Mouse (Mus musculus): Measurements from ENCODE around the gene Ifi27l2b. TPM values are rescaled to one million over a fixed set of nuclear protein-coding genes. Genes with fewer than 3 reads are reported as not detected.

Gene Ifi27l2b
- polyA plus RNA-seq, 1 experiment: not detected

DNA sequence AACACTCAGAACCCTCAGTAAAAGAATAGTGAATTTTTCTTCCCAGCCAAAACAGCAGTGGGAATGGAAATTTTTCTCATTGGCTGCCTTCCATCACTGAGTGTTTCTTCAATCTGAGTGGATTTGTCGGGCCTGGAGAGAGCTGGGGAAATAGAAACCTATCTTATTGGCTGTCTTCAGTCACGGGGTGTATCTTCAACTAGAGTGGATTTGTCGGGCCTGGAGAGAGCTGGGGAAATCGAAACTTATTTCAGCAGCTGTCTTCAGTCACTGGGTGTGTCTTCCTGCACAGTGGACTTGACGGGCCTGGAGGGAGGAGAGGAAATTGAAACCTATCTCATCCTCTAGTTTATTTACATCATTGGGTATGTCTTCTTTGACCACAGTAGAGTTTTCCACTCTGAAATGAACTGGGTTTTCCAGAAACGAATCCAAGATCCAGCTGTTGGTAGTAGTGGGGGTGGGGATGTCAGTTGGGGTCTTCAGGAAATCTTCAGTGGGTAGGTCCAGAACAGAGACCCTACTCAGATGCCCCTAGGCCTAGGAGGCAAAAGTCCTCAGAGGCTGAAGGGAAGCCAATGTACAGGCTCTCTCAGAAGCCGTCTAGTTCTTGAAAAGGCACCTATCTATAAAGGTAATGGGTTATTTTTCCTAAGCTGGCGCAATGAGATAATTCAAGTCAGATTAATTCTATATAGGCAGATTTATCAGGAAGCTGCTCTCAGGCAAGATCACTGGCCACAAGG is 22.9 kb downstream of the Ifi27l2b start, which contains the start of gene Ifi27:
Ifi27 (plus strand) TSS at position 226 of the 746 bp plus-strand sequence.
- peak within 1 kb of the TSS; percentile 42 for H3K4me3 ChIP-seq (replicated peaks; ENCODE audit: insufficient read depth, low read depth, low read length)
- DNase-seq: peak in 1 of 2 experiments; percentile 38
- no peaks in the 10 kb centered on the region for H3K27me3 ChIP-seq (ENCODE audit: control insufficient read depth, insufficient read depth, low read length)
- no peak within 1 kb of the TSS for H3K27ac ChIP-seq (ENCODE audit: insufficient read depth, low read length)
- no peaks in the 10 kb centered on the region for H3K4me1 ChIP-seq (ENCODE audit: control insufficient read depth, insufficient read depth, low read length)
- no peak for TF ChIP-seq POLR2A (IDR thresholded peaks at IDR 0.05; ENCODE audit: borderline replicate concordance, insufficient read depth, low read length)
- WGBS: 55% methylated on average over 8 of the region's 8 CpGs

DNA sequence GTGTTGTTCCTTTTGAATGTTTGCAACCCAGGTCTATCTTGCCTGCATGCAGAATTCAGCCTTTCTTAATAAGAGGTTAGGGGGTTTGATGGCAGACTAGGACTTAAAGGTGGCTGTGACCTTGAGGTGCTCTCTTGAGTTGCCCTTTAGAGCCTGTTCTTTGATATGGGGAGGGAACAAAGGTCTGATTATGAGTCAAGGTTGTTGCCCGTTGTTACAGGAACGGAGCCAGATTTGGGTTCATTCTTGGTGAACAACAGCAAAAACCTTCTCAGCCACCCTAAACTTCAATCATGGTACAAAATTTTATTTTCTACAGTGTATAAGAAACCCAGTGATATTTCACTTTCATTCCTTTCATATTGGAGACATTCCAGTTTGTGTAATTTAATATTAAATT is 23.6 kb downstream of the Ifi27l2b start:
- Histone ChIP-seq H3K4me1 (ENCODE audit: control insufficient read depth, insufficient read depth, low read length) (no peaks in the 10 kb centered on the region), H3K4me3 (replicated peaks; ENCODE audit: insufficient read depth, low read depth, low read length) (no peak overlapping the region), H3K27ac (ENCODE audit: insufficient read depth, low read length) (no peak overlapping the region), H3K27me3 (ENCODE audit: control insufficient read depth, insufficient read depth, low read length) (no peaks in the 10 kb centered on the region)
- WGBS: 76% methylated on average over 2 of the region's 2 CpGs
- no peak for DNase-seq
- no peak for TF ChIP-seq CTCF (IDR thresholded peaks at IDR 0.05; ENCODE audit: borderline replicate concordance, insufficient read depth, low read depth, low read length)
- TF ChIP-seq POLR2A (IDR thresholded peaks at IDR 0.05; ENCODE audit: borderline replicate concordance, insufficient read depth, low read length): no peak

DNA sequence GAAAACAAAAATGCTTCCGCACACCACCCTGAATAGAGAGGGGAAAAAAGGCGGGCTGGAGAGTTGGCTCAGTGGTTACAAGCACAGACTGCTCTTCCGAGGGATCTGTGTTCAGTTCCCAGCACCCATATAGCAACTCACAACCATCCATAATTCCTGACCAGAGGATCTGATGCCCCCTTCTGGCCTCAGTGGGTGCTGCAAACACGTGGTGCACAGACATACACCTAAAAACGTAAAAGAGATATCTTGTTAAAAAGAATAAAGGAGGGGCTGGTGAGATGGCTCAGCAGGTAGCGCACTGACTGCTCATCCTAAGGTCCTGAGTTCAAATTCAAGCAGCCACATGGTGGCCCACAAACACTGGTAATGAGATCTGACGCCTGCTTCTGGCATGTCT is 30.3 kb downstream of the Ifi27l2b start:
- no peak overlapping the region for H3K27ac ChIP-seq (ENCODE audit: insufficient read depth, low read length)
- DNase-seq: peak in 1 of 2 experiments; percentile 31
- 91% methylated on average over 7 of the region's 7 CpGs for WGBS
- H3K4me3 ChIP-seq (replicated peaks; ENCODE audit: insufficient read depth, low read depth, low read length): no peak overlapping the region
- no peaks in the 10 kb centered on the region; the same call in 1 of the 2 replicates for H3K4me1 ChIP-seq (ENCODE audit: control insufficient read depth, insufficient read depth, low read length)
- H3K27me3 ChIP-seq (ENCODE audit: control insufficient read depth, insufficient read depth, low read length): no peaks in the 10 kb centered on the region
- TF ChIP-seq CTCF (IDR thresholded peaks at IDR 0.05; ENCODE audit: borderline replicate concordance, insufficient read depth, low read depth, low read length) (no peak), POLR2A (IDR thresholded peaks at IDR 0.05; ENCODE audit: borderline replicate concordance, insufficient read depth, low read length) (no peak)

GRCm38 (mm10) chr12:103425729-103426470 is 31.1 kb downstream of the Ifi27l2b start, which contains the start of gene Ddx24:
Gene Ddx24, minus strand, starts transcription at chr12:103425830.
- WGBS: under 1% methylated on average over 33 of the region's 33 CpGs
- DNase-seq: peak; percentile 97 to 99
- Histone ChIP-seq H3K27ac (ENCODE audit: insufficient read depth, low read length) (peak within 1 kb of the TSS; percentile 89), H3K27me3 (ENCODE audit: control insufficient read depth, insufficient read depth, low read length) (no peaks in the 10 kb centered on the region), H3K4me3 (replicated peaks; ENCODE audit: insufficient read depth, low read depth, low read length) (peak within 1 kb of the TSS; percentile 94), H3K4me1 (ENCODE audit: control insufficient read depth, insufficient read depth, low read length) (no peaks in the 10 kb centered on the region; the same call in 1 of the 2 replicates)
- TF ChIP-seq CTCF (IDR thresholded peaks at IDR 0.05; ENCODE audit: borderline replicate concordance, insufficient read depth, low read depth, low read length): peak; percentile 92
- peak; percentile 91 for TF ChIP-seq POLR2A (IDR thresholded peaks at IDR 0.05; ENCODE audit: borderline replicate concordance, insufficient read depth, low read length)

GRCm38 (mm10) chr12:103425016-103425728 is 31.9 kb downstream of the Ifi27l2b start:
- 5% methylated on average over 33 of the region's 33 CpGs for WGBS
- TF ChIP-seq POLR2A (IDR thresholded peaks at IDR 0.05; ENCODE audit: borderline replicate concordance, insufficient read depth, low read length): no peak
- no peak for TF ChIP-seq CTCF (IDR thresholded peaks at IDR 0.05; ENCODE audit: borderline replicate concordance, insufficient read depth, low read depth, low read length)
- Histone ChIP-seq H3K27ac (ENCODE audit: insufficient read depth, low read length) (peak overlapping the region; percentile 89), H3K4me3 (replicated peaks; ENCODE audit: insufficient read depth, low read depth, low read length) (peak overlapping the region; percentile 94), H3K27me3 (ENCODE audit: control insufficient read depth, insufficient read depth, low read length) (no peaks in the 10 kb centered on the region), H3K4me1 (ENCODE audit: control insufficient read depth, insufficient read depth, low read length) (no peaks in the 10 kb centered on the region; the same call in 1 of the 2 replicates)
- peak in 1 of 2 experiments; percentile 25 for DNase-seq

GRCm38 (mm10) chr12:103408144-103408543 is 48.9 kb downstream of the Ifi27l2b start:
- DNase-seq: peak; percentile 51 to 67
- Histone ChIP-seq H3K4me3 (replicated peaks; ENCODE audit: insufficient read depth, low read depth, low read length) (no peak overlapping the region), H3K27me3 (ENCODE audit: control insufficient read depth, insufficient read depth, low read length) (no peaks in the 10 kb centered on the region), H3K4me1 (ENCODE audit: control insufficient read depth, insufficient read depth, low read length) (peaks cover 14% of the 10 kb centered on the region), H3K27ac (ENCODE audit: insufficient read depth, low read length) (0 out of 2 replicates have a peak overlapping the region, but pooled peaks have one; percentile 23)
- WGBS: 18% methylated on average over 10 of the region's 10 CpGs
- TF ChIP-seq CTCF (IDR thresholded peaks at IDR 0.05; ENCODE audit: borderline replicate concordance, insufficient read depth, low read depth, low read length): no peak
- no peak for TF ChIP-seq POLR2A (IDR thresholded peaks at IDR 0.05; ENCODE audit: borderline replicate concordance, insufficient read depth, low read length)

DNA sequence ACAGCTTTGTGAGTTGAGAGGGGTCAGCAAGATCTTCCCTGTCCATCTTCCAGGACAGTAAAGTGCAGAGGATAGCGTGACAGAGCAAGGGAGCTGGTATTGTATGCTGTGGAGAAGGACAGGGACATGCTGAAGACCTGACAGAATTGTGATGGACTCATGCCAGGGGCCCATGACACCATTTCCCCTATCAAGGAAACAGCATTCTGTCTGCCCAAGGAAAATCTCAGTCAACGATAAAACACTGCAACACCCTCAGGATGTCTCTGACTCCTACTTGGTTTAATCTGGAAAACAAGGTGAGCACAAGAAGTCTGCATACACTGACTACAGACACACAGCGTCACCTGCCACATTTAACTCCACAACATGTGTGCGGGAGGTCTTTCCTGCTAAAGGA is 49.3 kb downstream of the Ifi27l2b start, which contains the start of gene 9330161L09Rik:
9330161L09Rik (minus strand) TSS at position 101 of the 400 bp plus-strand sequence.
- H3K27ac ChIP-seq (ENCODE audit: insufficient read depth, low read length): 0 out of 2 replicates have a peak within 1 kb of the TSS, but pooled peaks have one; percentile 23
- 75% methylated on average over 4 of the region's 4 CpGs for WGBS

More for the DNA sequence above, 49.3 kb downstream of the Ifi27l2b start, which contains the start of gene 9330161L09Rik:
- Histone ChIP-seq H3K4me1 (ENCODE audit: control insufficient read depth, insufficient read depth, low read length) (peaks cover 14% of the 10 kb centered on the region), H3K27me3 (ENCODE audit: control insufficient read depth, insufficient read depth, low read length) (no peaks in the 10 kb centered on the region), H3K4me3 (replicated peaks; ENCODE audit: insufficient read depth, low read depth, low read length) (no peak within 1 kb of the TSS)
- TF ChIP-seq POLR2A (IDR thresholded peaks at IDR 0.05; ENCODE audit: borderline replicate concordance, insufficient read depth, low read length): no peak
- no peak for TF ChIP-seq CTCF (IDR thresholded peaks at IDR 0.05; ENCODE audit: borderline replicate concordance, insufficient read depth, low read depth, low read length)
- no peak for DNase-seq
